Mouse (Mus musculus): ENCODE measurements at regions not wholly inside any gene's neighbourhood (a gene's known extent, or its start where the extent isn't known, plus 50 kb on each side); places are given as distances from the start of the nearest gene placed in this dataset.

DNA sequence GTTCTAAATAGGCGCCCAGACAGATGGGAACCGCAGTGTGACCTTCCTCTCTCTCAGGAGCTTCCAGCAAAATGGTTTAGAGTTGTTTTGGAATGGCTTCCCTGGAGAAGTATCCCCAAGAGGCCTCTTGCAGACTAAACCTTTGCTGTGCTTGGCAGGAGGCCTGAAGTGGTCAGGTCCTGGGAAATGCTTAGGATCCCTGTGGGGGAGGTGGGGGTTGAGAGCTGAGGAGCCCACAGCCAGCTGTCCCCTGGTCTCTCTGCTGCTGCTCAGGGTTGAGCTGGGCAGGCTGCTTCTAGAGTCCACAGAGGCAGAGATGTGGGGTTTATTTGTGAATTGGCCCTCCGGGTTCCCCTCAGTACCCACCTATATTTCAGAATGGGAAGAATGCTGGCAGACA is 331.3 kb downstream of the Gm826 start:
- Histone ChIP-seq H3K27me3 (ENCODE audit: control insufficient read depth in 1 of 2, insufficient read depth in 2 of 2, low read length in 2 of 2) (no peaks in the 10 kb centered on the region), H3K9ac (ENCODE audit: control insufficient read depth, low read depth, low read length, poor library complexity, severe bottlenecking) (no peak overlapping the region), H3K27ac (ENCODE audit: control insufficient read depth, low read depth, low read length) (no peak overlapping the region), H3K9me3 (replicated peaks; ENCODE audit: insufficient read depth, low read length) (no peaks in the 10 kb centered on the region), H3K4me1 (ENCODE audit: control insufficient read depth in 1 of 2, insufficient read depth in 2 of 2, low read length in 2 of 2) (no peaks in the 10 kb centered on the region), H3K79me2 (ENCODE audit: control insufficient read depth, insufficient read depth, low read length, poor library complexity) (no peaks in the 10 kb centered on the region), H3K4me3 (ENCODE audit: control insufficient read depth in 1 of 2, insufficient read depth in 1 of 2, low read depth in 2 of 2, low read length in 2 of 2) (no peak overlapping the region), H3K36me3 (ENCODE audit: control insufficient read depth in 1 of 2, insufficient read depth in 2 of 2, low read length in 2 of 2) (no peaks in the 10 kb centered on the region)
- DNase-seq (ENCODE audit: low read depth, low spot score) = no peak
- TF ChIP-seq ELF1 (IDR thresholded peaks at IDR 0.05; ENCODE audit: low read depth, low read length) (no peak), MYC (IDR thresholded peaks at IDR 0.05; ENCODE audit: low read depth, low read length) (no peak), CHD2 (IDR thresholded peaks at IDR 0.05; ENCODE audit: low read length) (no peak), UBTF (IDR thresholded peaks at IDR 0.05; ENCODE audit: borderline replicate concordance, insufficient read depth, low read depth, low read length) (no peak), NELFE (IDR thresholded peaks at IDR 0.05; ENCODE audit: low read depth, low read length) (no peak), TBP (IDR thresholded peaks at IDR 0.05; ENCODE audit: low read depth, low read length) (no peak), CHD1 (IDR thresholded peaks at IDR 0.05; ENCODE audit: low read depth, low read length) (no peak), MYB (IDR thresholded peaks at IDR 0.05; ENCODE audit: low read depth, low read length) (no peak), ZKSCAN1 (IDR thresholded peaks at IDR 0.05; ENCODE audit: low read depth, low read length) (no peak), GATA1 (IDR thresholded peaks at IDR 0.05; ENCODE audit: low read depth, low read length) (no peak), MAZ (IDR thresholded peaks at IDR 0.05; ENCODE audit: low read depth, low read length) (no peak), POLR2A (IDR thresholded peaks at IDR 0.05; ENCODE audit: control insufficient read depth in 1 of 2, insufficient read depth in 1 of 2, low read depth in 1 of 2, low read length in 2 of 2, poor library complexity in 1 of 2) (no peak), RCOR1 (IDR thresholded peaks at IDR 0.05; ENCODE audit: low read depth, low read length) (no peak), NRF1 (IDR thresholded peaks at IDR 0.05; ENCODE audit: insufficient read depth, low read depth, low read length, poor library complexity, severe bottlenecking) (no peak), POLR2AphosphoS2 (IDR thresholded peaks at IDR 0.05; ENCODE audit: low read length) (no peak), ZNF384 (IDR thresholded peaks at IDR 0.05; ENCODE audit: low read depth, low read length) (no peak), GABPA (IDR thresholded peaks at IDR 0.05; ENCODE audit: low read depth, low read length) (no peak)

DNA sequence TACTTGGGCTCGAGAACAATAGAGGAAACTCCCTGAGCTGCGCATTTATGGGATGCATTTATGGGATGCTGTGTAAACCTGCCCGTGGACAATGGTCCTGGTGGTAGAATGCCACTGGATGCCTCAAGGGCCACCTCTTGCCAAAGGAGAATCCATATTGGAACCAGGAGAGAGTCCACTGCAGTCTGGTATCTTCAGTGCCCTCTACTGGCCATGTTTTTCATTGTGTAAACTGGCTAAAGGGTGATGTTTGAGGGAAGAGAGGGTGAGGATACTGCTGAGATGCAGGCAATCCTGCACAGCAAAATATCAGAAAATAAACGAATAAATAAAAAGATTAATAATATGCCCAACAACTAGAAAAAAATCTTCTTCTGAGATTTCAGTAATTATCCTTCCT is 333.5 kb downstream of the Gm826 start:
- Histone ChIP-seq H3K9ac (ENCODE audit: control insufficient read depth, low read depth, low read length, poor library complexity, severe bottlenecking) (no peak overlapping the region), H3K27me3 (ENCODE audit: control insufficient read depth in 1 of 2, insufficient read depth in 2 of 2, low read length in 2 of 2) (no peaks in the 10 kb centered on the region), H3K27ac (ENCODE audit: control insufficient read depth, low read depth, low read length) (no peak overlapping the region), H3K4me1 (ENCODE audit: control insufficient read depth in 1 of 2, insufficient read depth in 2 of 2, low read length in 2 of 2) (no peaks in the 10 kb centered on the region), H3K4me3 (ENCODE audit: control insufficient read depth in 1 of 2, insufficient read depth in 1 of 2, low read depth in 2 of 2, low read length in 2 of 2) (no peak overlapping the region), H3K79me2 (ENCODE audit: control insufficient read depth, insufficient read depth, low read length, poor library complexity) (no peaks in the 10 kb centered on the region), H3K9me3 (replicated peaks; ENCODE audit: insufficient read depth, low read length) (no peaks in the 10 kb centered on the region), H3K36me3 (ENCODE audit: control insufficient read depth in 1 of 2, insufficient read depth in 2 of 2, low read length in 2 of 2) (no peaks in the 10 kb centered on the region)
- TF ChIP-seq CTCF (IDR thresholded peaks at IDR 0.05 in 2 of 3, conservative IDR thresholded peaks at IDR 0.05 in 1 of 3; ENCODE audit: control insufficient read depth in 1 of 3, insufficient read depth in 1 of 3, low read depth in 2 of 3, low read length in 3 of 3, poor library complexity in 1 of 3, severe bottlenecking in 1 of 3) (peak in 2 of 3 experiments; percentile 9 to 14; a peak in 1 of 6 replicates), USF1 (IDR thresholded peaks at IDR 0.05; ENCODE audit: low read depth, low read length) (no peak)
- DNase-seq (ENCODE audit: low read depth, low spot score) = peak; percentile 2

Measured in MEL (cell line).